Mouse (Mus musculus): ENCODE data around the gene Supt20.

DNA sequence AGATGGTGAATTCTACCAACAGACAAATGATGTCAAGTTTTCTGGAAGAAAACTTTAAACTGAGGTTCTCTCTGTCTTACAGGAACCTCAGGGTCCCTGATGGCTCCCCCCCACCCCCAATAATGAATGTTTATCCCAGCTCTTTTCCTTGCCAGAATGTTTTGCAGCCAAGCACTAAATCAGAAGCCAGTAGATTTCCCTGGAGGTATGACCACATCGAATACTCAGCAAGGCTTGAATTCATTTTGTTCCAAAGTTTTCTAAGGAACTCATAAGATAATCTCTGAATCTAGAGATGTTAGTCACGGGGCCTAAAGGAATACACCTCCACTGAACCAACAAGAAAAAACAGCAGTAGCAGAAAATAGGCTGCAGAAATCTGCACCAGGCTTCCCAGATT lies 45.0 kb upstream of the Supt20 start:
- TF ChIP-seq ZNF384 (IDR thresholded peaks at IDR 0.05; ENCODE audit: low read depth, low read length): no peak
- no peak for TF ChIP-seq POLR2A (IDR thresholded peaks at IDR 0.05; ENCODE audit: low read depth, low read length)
- no peak for TF ChIP-seq CTCF (conservative IDR thresholded peaks at IDR 0.05 in 1 of 2, IDR thresholded peaks at IDR 0.05 in 1 of 2; ENCODE audit: low read depth in 2 of 2, low read length in 2 of 2)
- no peak for TF ChIP-seq TBP (conservative IDR thresholded peaks at IDR 0.05; ENCODE audit: low read depth, low read length)
- no peak for TF ChIP-seq EP300 (IDR thresholded peaks at IDR 0.05; ENCODE audit: low read length)
- no peak for TF ChIP-seq USF1 (IDR thresholded peaks at IDR 0.05; ENCODE audit: low read depth, low read length)
- TF ChIP-seq RAD21 (IDR thresholded peaks at IDR 0.05; ENCODE audit: low read depth, low read length): no peak
- TF ChIP-seq MAZ (IDR thresholded peaks at IDR 0.05; ENCODE audit: low read depth, low read length): no peak
